Mouse (Mus musculus) liver, postnatal 0 days (tissue): Measurements from ENCODE around the gene Susd2. TPM values are rescaled to one million over a fixed set of nuclear protein-coding genes. Genes with fewer than 3 reads are reported as not detected.

ENCODE experiments used
- ATAC-seq: fragments of 200-750 bp; cut with Nextera tagmentation; 2 replicates; pipeline ENCODE4 v1.8.0; 2017; ENCODE audit warnings: mild to moderate bottlenecking, moderate library complexity
- DNase-seq: peaks from one replicate; pipeline ENCODE4 v3.0.0-alpha.2; 2016
- H3K27ac ChIP-seq: fragments of 300-500 bp; sonication (generic); 2 replicates; pipeline ENCODE4 v1.5.1; 2014; ENCODE audit warnings: antibody characterized with exemption, moderate library complexity, mild to moderate bottlenecking, low read depth
- H3K27me3 ChIP-seq: fragments of 300-500 bp; sonication (generic); 2 replicates; pipeline ENCODE4 v1.6.1; 2014; ENCODE audit warnings: low read length, control low read depth, mixed read lengths; ENCODE audit not compliant: insufficient read depth
- H3K36me3 ChIP-seq: fragments of 300-500 bp; sonication (generic); replicated peaks from 2 replicates; pipeline ENCODE4 v1.6.1; 2014; ENCODE audit warnings: mild to moderate bottlenecking, control low read depth, low read length, moderate library complexity, mixed read lengths; ENCODE audit not compliant: insufficient read depth
- H3K4me1 ChIP-seq: fragments of 300-500 bp; sonication (generic); 2 replicates; pipeline ENCODE4 v1.6.1; 2014; ENCODE audit warnings: antibody characterized with exemption, mild to moderate bottlenecking, control low read depth; ENCODE audit not compliant: insufficient read depth
- H3K4me2 ChIP-seq: fragments of 300-500 bp; sonication (generic); 2 replicates; pipeline ENCODE4 v1.6.1; 2014; ENCODE audit warnings: low read depth, mild to moderate bottlenecking, low read length, moderate library complexity, mixed read lengths
- H3K4me3 ChIP-seq: fragments of 300-500 bp; sonication (generic); 2 replicates; pipeline ENCODE4 v1.5.1; 2014; ENCODE audit warnings: low read depth, low read length
- H3K9ac ChIP-seq: fragments of 300-500 bp; sonication (generic); replicated peaks from 2 replicates; pipeline ENCODE4 v1.6.1; 2014; ENCODE audit warnings: mild to moderate bottlenecking, moderate library complexity
- H3K9me3 ChIP-seq: fragments of 300-500 bp; sonication (generic); 2 replicates; pipeline ENCODE4 v1.6.1; 2016; ENCODE audit warnings: mild to moderate bottlenecking, control low read depth, low read length, mixed read lengths
- CTCF ChIP-seq: sonication (generic); IDR thresholded peaks from 2 replicates; pipeline ENCODE4 v1.5.1; 2016; ENCODE audit warnings: antibody characterized with exemption, low read depth
- EP300 ChIP-seq: IDR thresholded peaks from 2 replicates; pipeline ENCODE4 v1.6.1; 2016; ENCODE audit warnings: antibody characterized with exemption, low read depth, mild to moderate bottlenecking
- WGBS: fragments of 180-500 bp; shearing (Covaris S2); extraction: QIAGEN DNeasy Blood & Tissue Kit; methylation state at CpG from one replicate; pipeline ENCODE4 v1.1.7; 2014; ENCODE audit not compliant: insufficient replicate concordance; 5-methylcytosine and 5-hydroxymethylcytosine counted together
- polyA plus RNA-seq: library from polyadenylated mRNA; unstranded; fragments of >200 nt; fragmentation: Nextera tagmentation; extraction: Ambion mirVana; gene quantifications from 2 replicates; pipeline ENCODE4 v1.2.1, GENCODE M21; 2015

The Susd2 gene
- polyA plus RNA-seq, 1 experiment from 2014 or later = 1.6 TPM

- Histone ChIP-seq H3K36me3 (peaks cover 3% of the 10 kb centered on the region; the same call in 1 of the 2 replicates), H3K9me3 (no peaks in the 10 kb centered on the region), H3K4me3 (no peak overlapping the region), H3K27me3 (no peaks in the 10 kb centered on the region), H3K4me2 (no peak overlapping the region), H3K27ac (no peak overlapping the region), H3K9ac (no peak overlapping the region), H3K4me1 (peaks cover 8% of the 10 kb centered on the region; the same call in 1 of the 2 replicates)
- WGBS = 76% methylated on average over 9 of the region's 9 CpGs
- no peak for ATAC-seq
- DNase-seq = no peak
- TF ChIP-seq EP300 = no peak
- no peak for TF ChIP-seq CTCF
Measured at GRCm38 (mm10) chr10:75642436-75642835, 1.4 kb downstream of the Susd2 start.

- no peaks in the 10 kb centered on the region for H3K27me3 ChIP-seq
- H3K9ac ChIP-seq = no peak overlapping the region
- ATAC-seq (no peak), DNase-seq (no peak)
- H3K4me2 ChIP-seq = no peak overlapping the region
- 79% methylated on average over 7 of the region's 7 CpGs for WGBS
- no peak overlapping the region for H3K4me3 ChIP-seq
- H3K36me3 ChIP-seq = peaks cover 3% of the 10 kb centered on the region; the same call in 1 of the 2 replicates
- no peaks in the 10 kb centered on the region for H3K9me3 ChIP-seq
- H3K4me1 ChIP-seq = peaks cover 8% of the 10 kb centered on the region; the same call in 1 of the 2 replicates
- TF ChIP-seq EP300 = no peak
- no peak for TF ChIP-seq CTCF
- no peak overlapping the region for H3K27ac ChIP-seq
Measured at GRCm38 (mm10) chr10:75641721-75642222, 2.0 kb downstream of the Susd2 start.

DNA sequence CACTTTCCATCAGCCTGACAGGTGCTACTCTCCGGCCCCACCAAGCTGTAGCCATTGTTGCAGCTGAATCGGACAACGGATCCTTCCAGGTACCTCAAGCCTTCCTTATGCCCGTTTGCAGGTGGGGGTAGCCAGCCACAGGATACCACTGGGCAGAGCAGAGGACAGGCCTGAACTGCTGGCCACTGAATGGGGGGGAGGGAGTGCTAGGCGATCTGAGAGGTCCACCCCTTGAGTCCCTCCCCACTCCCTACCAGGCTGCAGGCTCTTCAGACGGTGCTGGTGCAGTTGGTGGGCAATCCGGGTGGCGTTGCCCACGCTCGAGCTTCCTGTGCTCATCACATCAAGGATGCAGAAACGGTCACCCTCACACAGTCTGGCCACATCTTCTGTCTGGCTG is 6.1 kb downstream of the Susd2 start:
- H3K4me1 ChIP-seq = no peaks in the 10 kb centered on the region
- H3K9ac ChIP-seq = no peak overlapping the region
- H3K4me3 ChIP-seq = no peak overlapping the region
- ATAC-seq (no peak), DNase-seq (no peak)
- H3K27me3 ChIP-seq = no peaks in the 10 kb centered on the region
- H3K27ac ChIP-seq = no peak overlapping the region
- 84% methylated on average over 11 of the region's 11 CpGs for WGBS
- H3K9me3 ChIP-seq = no peaks in the 10 kb centered on the region
- H3K36me3 ChIP-seq = no peaks in the 10 kb centered on the region
- no peak overlapping the region for H3K4me2 ChIP-seq
- TF ChIP-seq EP300 (no peak), CTCF (no peak)

- TF ChIP-seq EP300 (no peak), CTCF (no peak)
- no peak overlapping the region for H3K4me3 ChIP-seq
- H3K4me2 ChIP-seq = no peak overlapping the region
- H3K9me3 ChIP-seq = no peaks in the 10 kb centered on the region
- ATAC-seq = 0 out of 2 replicates have a peak, but pooled peaks have one; percentile 9
- no peak overlapping the region for H3K9ac ChIP-seq
- 89% methylated on average over 10 of the region's 12 CpGs for WGBS
- H3K36me3 ChIP-seq = no peaks in the 10 kb centered on the region
- H3K4me1 ChIP-seq = no peaks in the 10 kb centered on the region
- H3K27me3 ChIP-seq = no peaks in the 10 kb centered on the region
- H3K27ac ChIP-seq = no peak overlapping the region
- DNase-seq = no peak
Measured at GRCm38 (mm10) chr10:75636084-75636786, 7.6 kb downstream of the Susd2 start.

GRCm38 (mm10) chr10:75635693-75636055 is 8.1 kb downstream of the Susd2 start:
- no peaks in the 10 kb centered on the region for H3K9me3 ChIP-seq
- 6% methylated on average over 9 of the region's 9 CpGs for WGBS

DNA sequence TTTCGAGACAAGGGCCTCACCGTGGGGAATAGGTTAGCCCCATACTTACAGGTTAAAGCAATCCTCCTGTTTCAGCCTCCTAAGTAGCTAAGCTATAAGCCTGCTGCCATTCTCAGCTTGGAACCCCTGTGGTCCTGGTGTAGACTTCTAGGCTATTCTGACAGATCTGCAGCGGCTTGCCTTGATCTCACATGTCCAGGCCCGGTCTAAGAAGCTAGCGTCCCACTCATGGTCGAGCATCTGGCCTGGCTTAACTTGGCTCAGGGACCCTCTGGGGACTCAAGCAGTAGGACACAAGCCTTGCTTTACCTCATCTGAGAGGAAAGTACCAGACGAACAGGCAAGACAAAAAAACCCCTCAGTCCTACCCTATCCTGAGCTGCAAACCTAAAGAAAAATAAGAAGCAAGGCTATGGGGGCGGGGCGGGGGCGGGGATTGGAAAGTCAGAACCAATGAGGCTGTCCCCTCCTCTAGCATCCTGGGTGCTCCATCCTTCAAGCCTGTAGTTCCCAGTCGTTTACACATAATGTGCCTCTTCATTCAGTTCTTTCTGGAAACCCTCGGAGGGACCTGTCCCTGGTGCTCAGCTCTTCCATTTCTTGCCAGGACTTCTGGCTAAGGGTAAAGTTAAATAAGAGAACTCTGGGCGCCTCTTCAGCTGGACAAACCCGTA is 8.7 kb downstream of the Susd2 start:
- Histone ChIP-seq H3K4me1 (no peaks in the 10 kb centered on the region), H3K4me2 (no peak overlapping the region), H3K9me3 (no peaks in the 10 kb centered on the region), H3K27me3 (no peaks in the 10 kb centered on the region), H3K36me3 (no peaks in the 10 kb centered on the region), H3K4me3 (no peak overlapping the region), H3K9ac (no peak overlapping the region), H3K27ac (no peak overlapping the region)
- ATAC-seq (no peak), DNase-seq (no peak)
- 68% methylated on average over 14 of the region's 14 CpGs for WGBS
- TF ChIP-seq CTCF (no peak), EP300 (no peak)

More at GRCm38 (mm10) chr10:75635693-75636055, 8.1 kb downstream of the Susd2 start:
- Histone ChIP-seq H3K27ac (no peak overlapping the region), H3K27me3 (no peaks in the 10 kb centered on the region), H3K4me2 (no peak overlapping the region), H3K9ac (no peak overlapping the region), H3K4me3 (no peak overlapping the region), H3K36me3 (no peaks in the 10 kb centered on the region), H3K4me1 (no peaks in the 10 kb centered on the region)
- ATAC-seq (peak; percentile 52; the same call in 1 of the 2 replicates), DNase-seq (peak; percentile 85)
- no peak for TF ChIP-seq EP300
- TF ChIP-seq CTCF = peak; percentile 97
